Mouse (Mus musculus) liver, adult 2 months (tissue): ENCODE measurements around the gene Hk3.

ENCODE experiments used
- CTCF ChIP-seq: fragments of 200-500 bp; IDR thresholded peaks from 2 replicates; pipeline ENCODE4 v1.5.1; 2011; ENCODE audit warnings: low read depth, low read length, control low read depth
- POLR2A ChIP-seq: fragments of 200-500 bp; IDR thresholded peaks from 2 replicates; pipeline ENCODE4 v1.6.1; 2011; ENCODE audit warnings: low read length, control low read depth; ENCODE audit not compliant: insufficient read depth; ENCODE audit errors: extremely low read depth

DNA sequence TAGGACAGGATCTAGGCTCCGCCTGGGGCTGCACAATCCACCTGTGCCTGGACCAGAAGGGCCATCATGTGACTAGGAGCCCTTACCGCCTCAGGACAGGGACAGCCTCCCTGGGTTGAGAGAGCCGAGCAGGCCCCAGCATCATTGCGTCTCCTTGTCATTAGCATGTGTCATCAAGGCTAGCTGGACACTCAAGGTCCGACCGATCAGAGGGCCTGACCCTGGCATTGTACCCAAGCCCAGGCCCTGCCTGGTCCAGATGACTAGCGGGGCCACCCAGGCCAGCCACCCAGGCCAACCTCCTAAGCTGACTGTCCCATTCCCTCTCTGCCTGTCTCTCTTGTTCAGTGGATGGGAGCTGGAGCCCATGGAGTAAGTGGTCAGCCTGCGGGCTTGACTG lies 23.6 kb downstream of the Hk3 start:
- no peak for TF ChIP-seq CTCF
- TF ChIP-seq POLR2A: no peak
